Mouse (Mus musculus) midbrain, embryonic 12.5 days (tissue): ENCODE data around the gene Kctd6. TPM values are rescaled to one million over a fixed set of nuclear protein-coding genes. Genes with fewer than 3 reads are reported as not detected.
"Not testable (repeated sequence)": the region's sequence is repeated elsewhere in the genome, so short reads cannot be mapped to it uniquely, and the experiment has no call there.

Experiments used
- ATAC-seq: fragments of 200-750 bp; cut with Nextera tagmentation; 2 replicates; pipeline ENCODE4 v1.8.0; 2017; ENCODE audit warnings: low read depth, moderate TSS enrichment, moderate library complexity; ENCODE audit not compliant: low FRiP score
- H3K27ac ChIP-seq: fragments of 300-500 bp; sonication (generic); replicated peaks from 2 replicates; pipeline ENCODE4 v1.5.1; 2016; ENCODE audit warnings: mild to moderate bottlenecking
- H3K27me3 ChIP-seq: fragments of 300-500 bp; sonication (generic); 2 replicates; pipeline ENCODE4 v1.6.1; 2016; ENCODE audit warnings: mild to moderate bottlenecking
- H3K36me3 ChIP-seq: fragments of 300-500 bp; sonication (generic); 2 replicates; pipeline ENCODE4 v1.6.1; 2016
- H3K4me1 ChIP-seq: fragments of 300-500 bp; sonication (generic); 2 replicates; pipeline ENCODE4 v1.6.1; 2016
- H3K4me2 ChIP-seq: fragments of 300-500 bp; sonication (generic); replicated peaks from 2 replicates; pipeline ENCODE4 v1.6.1; 2016; ENCODE audit warnings: mild to moderate bottlenecking, moderate library complexity
- H3K4me3 ChIP-seq: fragments of 300-500 bp; sonication (generic); 2 replicates; pipeline ENCODE4 v1.5.1; 2016; ENCODE audit warnings: mild to moderate bottlenecking
- H3K9ac ChIP-seq: fragments of 300-500 bp; sonication (generic); replicated peaks from 2 replicates; pipeline ENCODE4 v1.6.1; 2016; ENCODE audit warnings: mild to moderate bottlenecking, moderate library complexity
- H3K9me3 ChIP-seq: fragments of 300-500 bp; sonication (generic); 2 replicates; pipeline ENCODE4 v1.6.1; 2016; ENCODE audit warnings: mild to moderate bottlenecking
- WGBS: fragments of 180-500 bp; shearing (Covaris S2); methylation state at CpG from one replicate; pipeline ENCODE4 v1.1.7; 2016; 5-methylcytosine and 5-hydroxymethylcytosine counted together
- polyA plus RNA-seq: library from polyadenylated mRNA; unstranded; fragments of >200 nt; fragmentation: Nextera tagmentation; extraction: Ambion mirVana; gene quantifications from 2 replicates; pipeline ENCODE4 v1.2.1, GENCODE M21; 2016

The Kctd6 gene
- polyA plus RNA-seq, 1 experiment from 2014 or later: 9.1 TPM

DNA sequence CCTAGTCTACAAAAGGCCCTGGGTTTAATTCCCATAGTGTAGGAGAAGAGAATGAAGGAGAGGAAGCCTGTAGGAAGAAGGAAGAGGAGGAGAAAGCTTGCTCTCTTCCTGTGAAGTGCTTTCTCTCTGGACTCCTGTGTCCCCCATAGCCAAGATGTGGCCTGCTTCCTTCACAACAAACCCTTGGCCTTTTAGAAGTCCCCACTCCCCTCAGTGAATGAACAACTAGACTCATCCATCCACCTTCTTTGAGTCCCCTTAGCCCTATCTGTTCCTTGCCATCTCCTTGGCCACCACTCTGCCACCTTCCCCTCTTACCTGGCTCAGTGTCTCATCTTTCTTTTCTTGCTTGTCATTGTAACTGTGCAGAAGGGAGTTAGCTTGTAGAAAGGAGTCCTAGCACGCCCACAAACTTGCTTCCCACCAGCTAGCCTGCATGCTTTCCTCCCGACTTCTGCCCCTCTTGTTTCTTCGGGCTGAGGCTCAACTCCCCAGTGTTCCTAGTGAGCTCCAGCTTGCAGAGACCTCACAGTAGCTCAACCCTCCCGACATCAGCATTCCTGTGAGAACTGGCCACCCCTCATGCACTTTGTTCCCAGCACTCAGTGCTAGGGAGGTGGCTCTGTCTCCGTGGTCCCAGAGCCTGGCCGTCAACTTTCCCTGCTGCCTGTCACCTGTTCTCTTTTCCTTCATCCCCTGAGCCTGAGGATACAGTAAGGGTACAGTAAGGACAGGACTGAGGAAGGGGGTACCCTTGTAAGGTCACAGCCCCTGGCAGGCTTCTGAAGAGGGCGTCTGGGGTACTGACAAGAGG lies 43.8 kb downstream of the Kctd6 start:
- Histone ChIP-seq H3K9me3 (no peaks in the 10 kb centered on the region), H3K4me3 (no peak overlapping the region), H3K36me3 (no peaks in the 10 kb centered on the region), H3K27me3 (0 out of 2 replicates have a peak, but pooled peaks cover 3% of the 10 kb centered on the region), H3K4me1 (no peaks in the 10 kb centered on the region), H3K27ac (no peak overlapping the region), H3K9ac (no peak overlapping the region), H3K4me2 (no peak overlapping the region)
- WGBS: 57% methylated on average over 7 of the region's 7 CpGs
- ATAC-seq: no peak

DNA sequence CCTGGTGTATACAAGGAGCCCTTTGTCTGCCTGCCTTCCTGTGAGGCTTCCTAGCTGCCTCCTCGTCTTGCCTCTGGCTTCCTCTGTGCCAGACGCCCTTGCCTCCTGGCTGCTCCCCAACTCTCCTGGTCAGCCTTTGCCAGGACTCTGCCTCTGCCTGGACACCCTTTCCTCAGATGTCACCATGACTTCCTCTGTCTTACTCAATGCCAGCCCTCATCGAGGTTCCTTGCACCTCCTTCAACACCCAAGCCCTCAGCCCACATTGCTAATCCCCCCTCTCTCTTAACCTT lies 44.3 kb downstream of the Kctd6 start:
- Histone ChIP-seq H3K4me2 (no peak overlapping the region), H3K9ac (no peak overlapping the region), H3K4me3 (no peak overlapping the region), H3K9me3 (no peaks in the 10 kb centered on the region), H3K36me3 (no peaks in the 10 kb centered on the region), H3K27ac (no peak overlapping the region), H3K27me3 (no peaks in the 10 kb centered on the region), H3K4me1 (no peaks in the 10 kb centered on the region)
- 52% methylated on average over 3 of the region's 3 CpGs for WGBS
- ATAC-seq: no peak

DNA sequence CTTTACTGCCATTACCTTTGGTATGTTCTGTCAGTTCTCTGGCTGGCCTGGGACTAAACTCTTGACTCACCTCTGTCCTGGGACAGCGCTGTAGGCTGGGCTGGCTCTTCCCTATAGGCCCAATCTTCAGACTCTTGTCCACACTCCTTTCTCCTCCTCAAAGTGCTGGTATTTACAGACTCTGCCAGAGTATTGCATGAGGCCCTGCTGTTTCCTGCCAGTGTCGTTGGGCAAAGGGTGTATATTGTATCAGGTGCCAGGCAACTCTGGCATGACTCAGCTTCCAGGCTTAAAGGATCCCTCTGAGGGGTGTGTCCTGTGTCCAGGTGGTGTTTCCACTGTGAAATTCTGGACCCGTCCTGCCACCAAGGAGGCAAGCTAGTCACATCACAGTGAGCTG lies 44.8 kb downstream of the Kctd6 start:
- Histone ChIP-seq H3K4me2 (no peak overlapping the region), H3K9ac (no peak overlapping the region), H3K4me1 (no peaks in the 10 kb centered on the region), H3K27ac (no peak overlapping the region), H3K4me3 (no peak overlapping the region), H3K36me3 (no peaks in the 10 kb centered on the region), H3K27me3 (no peaks in the 10 kb centered on the region), H3K9me3 (no peaks in the 10 kb centered on the region)
- no peak for ATAC-seq
- 81% methylated on average over 3 of the region's 3 CpGs for WGBS

- Histone ChIP-seq H3K4me1 (no peaks in the 10 kb centered on the region), H3K36me3 (no peaks in the 10 kb centered on the region), H3K27ac (no peak within 1 kb of the TSS), H3K4me3 (no peak within 1 kb of the TSS), H3K4me2 (no peak within 1 kb of the TSS), H3K27me3 (no peaks in the 10 kb centered on the region), H3K9me3 (no peaks in the 10 kb centered on the region), H3K9ac (no peak within 1 kb of the TSS)
- 73% methylated on average over 3 of the region's 3 CpGs for WGBS
- no peak for ATAC-seq
Measured at GRCm38 (mm10) chr14:8259166-8259565, 45.2 kb downstream of the Kctd6 start, which contains the start of gene Acox2. Gene Acox2, minus strand, starts transcription at chr14:8259353.

DNA sequence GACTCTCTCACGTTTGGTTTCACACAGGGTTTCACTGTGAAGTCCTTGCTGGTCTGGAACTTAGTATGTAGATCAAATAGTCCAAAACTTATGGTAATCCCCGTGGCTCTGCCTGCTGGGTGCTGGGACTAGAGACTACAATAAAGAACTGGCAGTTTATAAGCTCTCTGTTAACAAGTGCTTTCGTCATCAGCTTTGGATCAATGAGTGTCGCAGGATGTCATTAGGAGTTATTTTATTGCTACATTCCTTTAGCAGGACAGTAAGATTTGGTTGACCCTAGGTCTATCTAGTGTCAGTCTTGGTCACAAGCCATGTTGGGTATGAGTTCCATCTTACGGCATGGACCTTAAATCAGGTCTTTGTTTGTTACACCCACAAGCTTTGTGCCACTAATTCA lies 46.3 kb downstream of the Kctd6 start:
- WGBS: 80% methylated on average over 5 of the region's 5 CpGs
- H3K4me3 ChIP-seq: no peak overlapping the region
- H3K4me1 ChIP-seq: no peaks in the 10 kb centered on the region
- H3K27me3 ChIP-seq: no peaks in the 10 kb centered on the region
- H3K36me3 ChIP-seq: no peaks in the 10 kb centered on the region
- H3K4me2 ChIP-seq: no peak overlapping the region
- no peak overlapping the region for H3K27ac ChIP-seq
- no peaks in the 10 kb centered on the region for H3K9me3 ChIP-seq
- no peak for ATAC-seq
- no peak overlapping the region for H3K9ac ChIP-seq

GRCm38 (mm10) chr14:8262242-8262641 lies 48.3 kb downstream of the Kctd6 start:
- Histone ChIP-seq H3K36me3 (no peaks in the 10 kb centered on the region), H3K4me3 (no peak overlapping the region), H3K27me3 (no peaks in the 10 kb centered on the region), H3K9me3 (no peaks in the 10 kb centered on the region), H3K27ac (no peak overlapping the region), H3K4me2 (no peak overlapping the region), H3K4me1 (no peaks in the 10 kb centered on the region), H3K9ac (no peak overlapping the region)
- WGBS: 63% methylated on average over 1 of the region's 1 CpGs
- no peak for ATAC-seq

DNA sequence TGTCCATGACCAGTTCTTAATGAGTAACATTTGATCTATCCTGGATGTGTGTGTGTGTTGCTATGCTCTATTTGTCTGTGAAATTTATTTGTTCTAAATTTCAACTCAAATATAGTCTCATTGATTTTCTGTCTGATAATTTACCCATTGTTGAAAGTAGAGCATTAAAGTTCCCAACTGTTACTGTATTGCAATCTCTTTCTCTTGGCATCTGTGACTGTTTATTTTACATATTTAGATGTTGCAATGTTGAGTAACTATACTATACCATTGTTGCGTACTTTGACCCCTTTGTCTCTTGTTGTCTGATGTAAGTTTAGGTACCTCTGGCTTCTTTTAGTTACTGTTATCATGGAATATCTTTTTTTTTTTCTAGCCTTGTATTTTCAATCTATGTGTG lies 50.4 kb downstream of the Kctd6 start:
- no peak overlapping the region for H3K27ac ChIP-seq
- no peak overlapping the region for H3K9ac ChIP-seq
- no peak for ATAC-seq
- no peaks in the 10 kb centered on the region for H3K9me3 ChIP-seq
- H3K4me1 ChIP-seq: no peaks in the 10 kb centered on the region
- H3K4me3 ChIP-seq: no peak overlapping the region
- WGBS: 92% methylated on average over 1 of the region's 1 CpGs
- no peaks in the 10 kb centered on the region for H3K36me3 ChIP-seq
- no peaks in the 10 kb centered on the region for H3K27me3 ChIP-seq
- H3K4me2 ChIP-seq: no peak overlapping the region

DNA sequence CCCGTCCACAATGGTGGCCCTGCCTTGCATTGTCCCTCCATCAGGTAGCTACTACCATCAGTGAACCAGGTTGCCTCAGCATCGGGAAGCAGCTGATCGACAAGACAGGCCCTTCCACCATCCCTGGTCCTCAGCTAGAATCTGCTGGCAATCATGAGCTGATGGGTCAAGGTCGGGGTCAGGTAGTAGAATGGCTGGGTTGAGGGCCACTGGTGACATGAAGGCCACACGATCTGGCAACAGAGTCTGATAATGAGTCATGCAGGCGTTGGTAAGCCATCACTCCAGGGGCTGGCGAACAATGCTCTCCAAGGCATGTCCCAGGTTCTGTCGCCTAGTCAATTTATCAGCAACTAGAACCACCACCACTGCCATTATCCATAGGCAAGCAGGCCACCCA lies 57.3 kb downstream of the Kctd6 start:
- H3K9me3 ChIP-seq, H3K27me3 ChIP-seq, H3K36me3 ChIP-seq, H3K4me2 ChIP-seq, H3K27ac ChIP-seq, H3K4me1 ChIP-seq, H3K4me3 ChIP-seq, ATAC-seq, H3K9ac ChIP-seq: not testable (repeated sequence)
- WGBS: 85% methylated on average over 8 of the region's 8 CpGs

Other genes starting within 250 kb of the Kctd6 start
- 0.05 TPM in 1 of 2 replicates, not detected in the other for gene Dnase1l3, start 219.6 kb upstream of the Kctd6 start, polyA plus RNA-seq
- gene Abhd6, start 211.2 kb upstream of the Kctd6 start, polyA plus RNA-seq: 17.1 and 18.7 TPM in 2 replicates
- 44.4 and 44.9 TPM in 2 replicates for gene Rpp14, start 133.8 kb upstream of the Kctd6 start, polyA plus RNA-seq
- 32.9 and 33.6 TPM in 2 replicates for gene Pxk, start 115.9 kb upstream of the Kctd6 start, polyA plus RNA-seq
- gene Pdhb, start 41.1 kb upstream of the Kctd6 start, polyA plus RNA-seq: 202 and 213 TPM in 2 replicates
- not detected in 2 replicates for gene Acox2, start 45.2 kb downstream of the Kctd6 start, polyA plus RNA-seq
- 0.24 and 0.48 TPM in 2 replicates for gene Fam107a, start 103.9 kb downstream of the Kctd6 start, polyA plus RNA-seq
- gene Oit1, start 164.6 kb downstream of the Kctd6 start, polyA plus RNA-seq: not detected in 2 replicates